Mouse (Mus musculus) cerebellum, postnatal 10 days (tissue): Measurements from ENCODE around the gene Tlr11.

Source experiments
- DNase-seq, 2 experiments: peaks; one replicate each; pipeline ENCODE4 v3.0.0; 2021; ENCODE audit warnings: mixed read lengths in 2 of 2

The Tlr11 gene

GRCm38 (mm10) chr14:50357593-50357992, at the start of gene Tlr11:
Gene Tlr11 (plus strand): TSS chr14:50357914.
- DNase-seq: no peak

- DNase-seq: no peak
Measured at GRCm38 (mm10) chr14:50326661-50327060, 31.1 kb upstream of the Tlr11 start, which contains the start of gene Olfr734. Gene Olfr734 (minus strand): TSS chr14:50326761.

- DNase-seq: no peak
Measured at GRCm38 (mm10) chr14:50348796-50349195, 8.9 kb upstream of the Tlr11 start, which contains the start of gene Olfr735. Gene Olfr735 (minus strand): TSS chr14:50348872.

- DNase-seq: peak; percentile 6
Measured at GRCm38 (mm10) chr14:50352438-50352837, 5.3 kb upstream of the Tlr11 start.

GRCm38 (mm10) chr14:50356725-50357124, 989 bp upstream of the Tlr11 start:
- DNase-seq: no peak

GRCm38 (mm10) chr14:50360480-50360879, 2.8 kb downstream of the Tlr11 start:
- no peak for DNase-seq

- DNase-seq: no peak
Measured at GRCm38 (mm10) chr14:50363561-50363960, 5.8 kb downstream of the Tlr11 start.

- peak in 1 of 2 experiments; percentile 0 for DNase-seq
Measured at GRCm38 (mm10) chr14:50380863-50381262, 23.1 kb downstream of the Tlr11 start, which contains the start of gene Olfr736. Gene Olfr736 (plus strand): TSS chr14:50381163.

GRCm38 (mm10) chr14:50407268-50407667, 49.6 kb downstream of the Tlr11 start, which contains the start of gene Olfr738:
Gene Olfr738 (plus strand): TSS chr14:50407568.
- no peak for DNase-seq
